Mouse (Mus musculus): ENCODE data around the gene Erich2.

Gene Erich2

GRCm38 (mm10) chr2:70562981-70563671, 54.5 kb downstream of the Erich2 start:
- DNase-seq, result no peak

GRCm38 (mm10) chr2:70563721-70564645, 55.4 kb downstream of the Erich2 start:
- DNase-seq, result no peak

- DNase-seq, result no peak
Observed at GRCm38 (mm10) chr2:70564646-70565315, 56.2 kb downstream of the Erich2 start.

GRCm38 (mm10) chr2:70565651-70566602, 57.3 kb downstream of the Erich2 start:
- no peak for DNase-seq

GRCm38 (mm10) chr2:70566603-70566981, 58.0 kb downstream of the Erich2 start:
- DNase-seq, result no peak

GRCm38 (mm10) chr2:70567071-70567681, 58.6 kb downstream of the Erich2 start:
- peak in 1 of 2 experiments; percentile 52 for DNase-seq

- DNase-seq, result no peak
Observed at GRCm38 (mm10) chr2:70567682-70568077, 59.1 kb downstream of the Erich2 start.

GRCm38 (mm10) chr2:70568198-70568941, 59.8 kb downstream of the Erich2 start:
- DNase-seq, result no peak

GRCm38 (mm10) chr2:70571698-70572097, 63.1 kb downstream of the Erich2 start:
- DNase-seq, result no peak

- DNase-seq, result no peak
Observed at GRCm38 (mm10) chr2:70572251-70572650, 63.6 kb downstream of the Erich2 start.

GRCm38 (mm10) chr2:70573544-70574210, 65.1 kb downstream of the Erich2 start:
- peak in 1 of 2 experiments; percentile 66 for DNase-seq

- DNase-seq, result no peak
Observed at GRCm38 (mm10) chr2:70588200-70588599, 79.6 kb downstream of the Erich2 start.

All from kidney, postnatal 25 days (tissue).